ENCODE assay signal across 16 mouse cellular contexts in genomic region chr3:126732323-126732722, GRCm38 (mm10).
"Had no signal": no experiment of that assay in that cellular context is flagged by ENCODE, and none has a peak within 500 bp of the region (broad histone marks: within the 10 kb centered on the region; RNA-seq: fewer than 3 reads in every experiment).

No protein-coding gene starts in this region.

- H3K9me3 ChIP-seq: liver, embryonic 15.5 days; megakaryocyte, embryonic 14.5 days; midbrain, embryonic 12.5 days; midbrain, embryonic 15.5 days; neural tube, embryonic 12.5 days; stomach, embryonic 15.5 days had no signal

- H3K27me3 ChIP-seq: liver, embryonic 15.5 days; megakaryocyte, embryonic 14.5 days; midbrain, embryonic 12.5 days; midbrain, embryonic 15.5 days; neural tube, embryonic 12.5 days; stomach, embryonic 15.5 days had no signal

- DNase-seq: liver, postnatal 0 days; lung, adult 2 months; lung, postnatal 10 days; lung, postnatal 36 days; right cerebral cortex, postnatal 14 days; thymus, adult 2 months; thymus, postnatal 25 days; thymus, postnatal 4 days had no signal

- H3K4me1 ChIP-seq: liver, embryonic 15.5 days; megakaryocyte, embryonic 14.5 days; midbrain, embryonic 12.5 days; midbrain, embryonic 15.5 days; neural tube, embryonic 12.5 days; stomach, embryonic 15.5 days had no signal

- H3K4me3 ChIP-seq: liver, embryonic 15.5 days; megakaryocyte, embryonic 14.5 days; midbrain, embryonic 12.5 days; midbrain, embryonic 15.5 days; neural tube, embryonic 12.5 days; stomach, embryonic 15.5 days had no signal

- H3K4me2 ChIP-seq: liver, embryonic 15.5 days; midbrain, embryonic 12.5 days; midbrain, embryonic 15.5 days; neural tube, embryonic 12.5 days; stomach, embryonic 15.5 days had no signal

- H3K27ac ChIP-seq: liver, embryonic 15.5 days; macrophage; midbrain, embryonic 12.5 days; midbrain, embryonic 15.5 days; neural tube, embryonic 12.5 days; stomach, embryonic 15.5 days; stomach, postnatal 0 days had no signal

- ATAC-seq: liver, postnatal 0 days; midbrain, embryonic 15.5 days had no signal

- H3K36me3 ChIP-seq: liver, embryonic 15.5 days; midbrain, embryonic 12.5 days; midbrain, embryonic 15.5 days; neural tube, embryonic 12.5 days; stomach, embryonic 15.5 days had no signal

- H3K9ac ChIP-seq: liver, embryonic 15.5 days; liver, postnatal 0 days; midbrain, embryonic 12.5 days; midbrain, embryonic 15.5 days; neural tube, embryonic 12.5 days; stomach, embryonic 15.5 days had no signal
